Mouse (Mus musculus) ES-E14 (cell line): ENCODE data around the gene Tmem189.

ENCODE experiments used
- MAFK ChIP-seq: IDR thresholded peaks from 2 replicates; pipeline ENCODE4 v1.6.1; 2014; ENCODE audit warnings: mild to moderate bottlenecking, low read depth, low read length, inconsistent platforms; ENCODE audit not compliant: insufficient read depth
- ZC3H11A ChIP-seq: IDR thresholded peaks from 2 replicates; pipeline ENCODE4 v1.6.1; 2012; ENCODE audit warnings: low read depth, mild to moderate bottlenecking, inconsistent platforms, low read length, borderline replicate concordance
- ZNF384 ChIP-seq: IDR thresholded peaks from 2 replicates; pipeline ENCODE4 v1.6.1; 2012; ENCODE audit warnings: low read depth, low read length, inconsistent platforms

GRCm38 (mm10) chr2:167606745-167607123 is 82.9 kb downstream of the Tmem189 start:
- TF ChIP-seq MAFK (no peak), ZNF384 (no peak), ZC3H11A (no peak)
